Mouse (Mus musculus) liver, embryonic 16.5 days (tissue): ENCODE measurements around the gene R3hdm2. TPM values are rescaled to one million over a fixed set of nuclear protein-coding genes. Genes with fewer than 3 reads are reported as not detected.

Experiments used
- ATAC-seq: fragments of 200-750 bp; cut with Nextera tagmentation; 2 replicates; pipeline ENCODE4 v1.8.0; 2017; ENCODE audit warnings: low read depth, mild to moderate bottlenecking, moderate number of reproducible peaks, moderate library complexity
- H3K27ac ChIP-seq: fragments of 300-500 bp; sonication (generic); 2 replicates; pipeline ENCODE4 v1.5.1; 2014; ENCODE audit warnings: mild to moderate bottlenecking, low read length
- H3K27me3 ChIP-seq: fragments of 300-500 bp; sonication (generic); 2 replicates; pipeline ENCODE4 v1.6.1; 2014; ENCODE audit warnings: low read depth, low read length, mixed read lengths; ENCODE audit not compliant: control insufficient read depth, insufficient read depth
- H3K36me3 ChIP-seq: fragments of 300-500 bp; sonication (generic); 2 replicates; pipeline ENCODE4 v1.6.1; 2014; ENCODE audit warnings: mild to moderate bottlenecking; ENCODE audit not compliant: control insufficient read depth, insufficient read depth
- H3K4me1 ChIP-seq: fragments of 300-500 bp; sonication (generic); 2 replicates; pipeline ENCODE4 v1.6.1; 2014; ENCODE audit warnings: low read depth, low read length, mixed read lengths; ENCODE audit not compliant: control insufficient read depth
- H3K4me2 ChIP-seq: fragments of 300-500 bp; sonication (generic); 2 replicates; pipeline ENCODE4 v1.6.1; 2014; ENCODE audit warnings: low read depth, low read length, mixed read lengths
- H3K4me3 ChIP-seq: fragments of 300-500 bp; sonication (generic); 2 replicates; pipeline ENCODE4 v1.5.1; 2014; ENCODE audit warnings: low read depth, mild to moderate bottlenecking, low read length
- H3K9ac ChIP-seq: fragments of 300-500 bp; sonication (generic); 2 replicates; pipeline ENCODE4 v1.6.1; 2014; ENCODE audit warnings: low read depth, low read length
- H3K9me3 ChIP-seq: fragments of 300-500 bp; sonication (generic); replicated peaks from 2 replicates; pipeline ENCODE4 v1.6.1; 2016; ENCODE audit warnings: low read length; ENCODE audit not compliant: control insufficient read depth
- WGBS: fragments of 180-500 bp; shearing (Covaris S2); extraction: QIAGEN DNeasy Blood & Tissue Kit; methylation state at CpG from one replicate; pipeline ENCODE4 v1.1.7; 2014; ENCODE audit not compliant: insufficient replicate concordance; 5-methylcytosine and 5-hydroxymethylcytosine counted together
- polyA plus RNA-seq: library from polyadenylated mRNA; unstranded; fragments of >200 nt; fragmentation: Nextera tagmentation; extraction: Ambion mirVana; gene quantifications from 2 replicates; pipeline ENCODE4 v1.2.1, GENCODE M21; 2015

R3hdm2 gene
- polyA plus RNA-seq, 1 experiment from 2014 or later = 13.3 TPM

DNA sequence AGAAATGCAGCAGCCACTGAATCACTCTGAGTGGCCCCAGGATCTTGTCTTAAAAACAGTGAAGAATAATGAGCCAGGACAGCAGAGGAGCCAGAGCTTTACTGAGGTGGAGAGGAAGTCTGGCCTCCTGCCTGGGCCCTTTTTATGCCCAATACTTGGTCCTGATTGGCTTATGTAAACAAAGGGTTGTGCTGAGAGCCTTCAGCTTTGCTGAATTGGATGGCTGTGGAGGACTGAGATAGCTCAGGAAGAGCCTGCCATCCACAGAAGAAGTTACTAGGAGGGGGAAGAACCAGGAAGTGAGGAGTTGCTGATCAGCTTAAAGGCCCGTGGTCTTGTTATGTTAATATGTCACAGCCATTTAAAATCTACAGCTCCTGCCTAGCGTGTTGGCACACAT lies 46.5 kb downstream of the R3hdm2 start:
- Histone ChIP-seq H3K4me2 (no peak overlapping the region), H3K36me3 (no peaks in the 10 kb centered on the region), H3K27me3 (no peaks in the 10 kb centered on the region), H3K4me1 (peaks cover 9% of the 10 kb centered on the region), H3K27ac (no peak overlapping the region), H3K4me3 (no peak overlapping the region), H3K9ac (no peak overlapping the region), H3K9me3 (no peaks in the 10 kb centered on the region)
- WGBS = 26% methylated on average over 2 of the region's 2 CpGs
- no peak for ATAC-seq

- Histone ChIP-seq H3K4me3 (no peak overlapping the region), H3K36me3 (no peaks in the 10 kb centered on the region), H3K9ac (no peak overlapping the region), H3K4me1 (peaks cover 7% of the 10 kb centered on the region), H3K9me3 (no peaks in the 10 kb centered on the region), H3K27ac (no peak overlapping the region), H3K4me2 (no peak overlapping the region), H3K27me3 (no peaks in the 10 kb centered on the region)
- no peak for ATAC-seq
- 43% methylated on average over 1 of the region's 1 CpGs for WGBS
These were observed 47.0 kb downstream of the R3hdm2 start for GRCm38 (mm10) chr10:127427107-127427506.

- Histone ChIP-seq H3K4me2 (no peak overlapping the region), H3K4me1 (peaks cover 7% of the 10 kb centered on the region), H3K27me3 (no peaks in the 10 kb centered on the region), H3K4me3 (no peak overlapping the region), H3K9ac (no peak overlapping the region), H3K36me3 (no peaks in the 10 kb centered on the region), H3K9me3 (no peaks in the 10 kb centered on the region), H3K27ac (no peak overlapping the region)
- 49% methylated on average over 1 of the region's 1 CpGs for WGBS
- no peak for ATAC-seq
These were observed 47.9 kb downstream of the R3hdm2 start for GRCm38 (mm10) chr10:127427987-127428386.

DNA sequence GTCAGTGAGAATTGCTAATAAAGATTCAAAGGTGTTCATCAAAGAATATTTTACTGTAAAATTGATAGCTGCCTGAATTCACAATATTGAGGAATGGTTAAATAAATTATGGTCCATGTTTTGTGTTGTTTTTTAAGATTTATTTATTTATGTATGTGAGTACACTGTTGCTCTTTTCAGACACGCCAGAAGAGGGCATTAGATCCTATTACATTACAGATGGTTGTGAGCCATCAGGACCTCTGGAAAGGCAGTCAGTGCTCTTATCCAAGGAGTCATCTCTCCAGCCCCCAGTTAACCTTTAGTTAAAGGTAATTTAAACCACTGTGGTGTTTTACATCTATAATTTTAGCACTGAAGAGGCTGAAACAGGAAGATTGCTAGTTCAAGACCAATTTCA lies 49.4 kb downstream of the R3hdm2 start:
- Histone ChIP-seq H3K27me3 (no peaks in the 10 kb centered on the region), H3K4me2 (no peak overlapping the region), H3K4me1 (peaks cover 7% of the 10 kb centered on the region), H3K4me3 (no peak overlapping the region), H3K9ac (no peak overlapping the region), H3K36me3 (no peaks in the 10 kb centered on the region), H3K27ac (no peak overlapping the region), H3K9me3 (no peaks in the 10 kb centered on the region)
- no peak for ATAC-seq
- WGBS = 47% methylated on average over 1 of the region's 1 CpGs

GRCm38 (mm10) chr10:127432466-127432865 lies 52.3 kb downstream of the R3hdm2 start:
- Histone ChIP-seq H3K9ac (no peak overlapping the region), H3K27me3 (no peaks in the 10 kb centered on the region), H3K4me2 (no peak overlapping the region), H3K27ac (no peak overlapping the region), H3K4me1 (no peaks in the 10 kb centered on the region; the same call in none of the 2 replicates), H3K36me3 (no peaks in the 10 kb centered on the region), H3K9me3 (no peaks in the 10 kb centered on the region), H3K4me3 (no peak overlapping the region)
- no peak for ATAC-seq
- 73% methylated on average over 4 of the region's 4 CpGs for WGBS

DNA sequence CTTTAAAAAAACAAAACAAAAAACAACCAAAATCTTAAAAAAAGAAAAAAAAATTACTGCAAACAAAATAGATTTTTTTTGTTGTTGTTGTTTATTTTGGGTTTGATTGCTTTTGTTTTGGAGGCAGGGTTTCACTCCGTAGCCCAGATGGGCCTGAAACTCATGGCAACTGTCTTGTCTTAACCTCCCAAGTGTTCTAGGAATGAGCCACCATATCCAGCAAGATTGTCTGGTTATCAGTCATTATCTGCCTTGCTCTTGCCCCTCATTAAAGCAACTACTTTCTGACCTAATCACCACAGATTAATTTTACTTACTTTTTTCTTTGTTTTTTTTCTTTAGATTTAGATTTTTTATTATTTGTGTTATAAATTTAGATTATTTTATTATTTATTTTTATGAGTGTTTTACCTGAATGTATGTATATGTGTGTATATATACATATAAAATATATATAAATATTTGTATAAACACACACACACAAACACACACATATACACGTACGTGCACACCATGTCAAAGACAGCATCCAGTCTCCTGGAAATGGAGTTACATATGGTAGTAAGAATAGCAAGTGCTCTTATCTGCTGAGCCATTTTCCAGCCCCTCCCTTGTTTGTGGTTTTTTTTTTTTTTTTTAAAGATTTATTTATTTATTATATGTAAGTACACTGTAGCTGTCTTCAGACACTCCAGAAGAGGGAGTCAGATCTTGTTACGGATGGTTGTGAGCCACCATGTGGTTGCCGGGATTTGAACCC lies 57.4 kb downstream of the R3hdm2 start:
- H3K4me1 ChIP-seq = peaks cover 3% of the 10 kb centered on the region
- no peak overlapping the region for H3K9ac ChIP-seq
- no peak overlapping the region for H3K27ac ChIP-seq
- no peaks in the 10 kb centered on the region for H3K9me3 ChIP-seq
- H3K4me3 ChIP-seq = no peak overlapping the region
- H3K27me3 ChIP-seq = no peaks in the 10 kb centered on the region
- WGBS = 34% methylated on average over 4 of the region's 5 CpGs
- H3K36me3 ChIP-seq = no peaks in the 10 kb centered on the region
- no peak overlapping the region for H3K4me2 ChIP-seq
- ATAC-seq = peak; percentile 65

- peaks cover 35% of the 10 kb centered on the region for H3K36me3 ChIP-seq
- no peaks in the 10 kb centered on the region for H3K4me1 ChIP-seq
- no peak overlapping the region for H3K4me3 ChIP-seq
- H3K4me2 ChIP-seq = no peak overlapping the region
- no peaks in the 10 kb centered on the region for H3K27me3 ChIP-seq
- ATAC-seq = no peak
- H3K9ac ChIP-seq = no peak overlapping the region
- WGBS = 86% methylated on average over 1 of the region's 1 CpGs
- no peak overlapping the region for H3K27ac ChIP-seq
- no peaks in the 10 kb centered on the region for H3K9me3 ChIP-seq
These were observed 73.6 kb downstream of the R3hdm2 start for GRCm38 (mm10) chr10:127453701-127454100.

DNA sequence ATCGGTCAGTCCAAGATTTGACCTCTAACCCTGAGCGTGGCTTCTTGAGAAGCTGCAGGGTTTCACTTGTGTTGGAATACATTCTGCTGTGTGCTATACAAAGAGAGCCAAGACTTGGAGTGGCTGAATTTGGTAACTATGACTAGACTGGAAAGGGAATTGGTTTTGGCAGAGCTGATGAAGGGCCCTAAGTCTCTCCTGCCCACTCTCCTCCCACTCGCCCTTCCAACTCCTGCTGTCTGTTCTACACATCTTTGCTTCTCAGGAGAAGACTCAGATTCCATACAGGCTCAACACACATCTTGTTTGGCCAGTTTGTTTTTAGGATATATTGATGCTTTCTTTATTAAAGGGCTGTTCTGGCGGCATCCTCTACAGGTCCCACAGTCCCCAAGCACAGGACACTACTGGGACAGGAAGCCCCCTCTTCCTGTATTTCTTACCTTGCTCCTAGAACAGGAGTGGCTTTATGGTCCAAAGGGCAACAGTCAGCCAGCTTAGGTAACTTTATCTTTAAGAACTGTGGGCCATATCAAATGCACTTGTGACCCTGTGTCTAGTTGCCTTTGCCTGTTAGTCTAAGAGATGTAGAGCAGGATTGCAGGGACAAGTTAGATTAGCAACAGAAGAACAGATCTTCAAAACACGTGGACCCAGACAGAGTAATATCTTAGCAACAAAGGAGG lies 82.4 kb downstream of the R3hdm2 start:
- ATAC-seq = no peak
- Histone ChIP-seq H3K4me3 (no peak overlapping the region), H3K4me2 (no peak overlapping the region), H3K9me3 (no peaks in the 10 kb centered on the region), H3K27ac (no peak overlapping the region), H3K4me1 (no peaks in the 10 kb centered on the region), H3K36me3 (peaks cover 8% of the 10 kb centered on the region), H3K9ac (no peak overlapping the region), H3K27me3 (no peaks in the 10 kb centered on the region)
- WGBS = 73% methylated on average over 5 of the region's 5 CpGs

GRCm38 (mm10) chr10:127471281-127471988 lies 91.3 kb downstream of the R3hdm2 start:
- 23% methylated on average over 15 of the region's 15 CpGs for WGBS

More at GRCm38 (mm10) chr10:127471281-127471988, 91.3 kb downstream of the R3hdm2 start:
- Histone ChIP-seq H3K27me3 (no peaks in the 10 kb centered on the region), H3K27ac (no peak overlapping the region), H3K36me3 (peaks cover 14% of the 10 kb centered on the region), H3K9me3 (no peaks in the 10 kb centered on the region), H3K4me1 (no peaks in the 10 kb centered on the region), H3K9ac (no peak overlapping the region), H3K4me3 (no peak overlapping the region), H3K4me2 (no peak overlapping the region)
- ATAC-seq = no peak
